Mouse (Mus musculus) stomach, postnatal 0 days (tissue): ENCODE measurements around the gene 4930583I09Rik.

Experiments
- CTCF ChIP-seq: IDR thresholded peaks from 2 replicates; pipeline ENCODE4 v1.5.1; 2016; ENCODE audit warnings: antibody characterized with exemption, low read depth, mild to moderate bottlenecking, moderate library complexity
- EP300 ChIP-seq: optimal IDR thresholded peaks from 2 replicates; pipeline ENCODE3; 2016; ENCODE audit warnings: antibody characterized with exemption

DNA sequence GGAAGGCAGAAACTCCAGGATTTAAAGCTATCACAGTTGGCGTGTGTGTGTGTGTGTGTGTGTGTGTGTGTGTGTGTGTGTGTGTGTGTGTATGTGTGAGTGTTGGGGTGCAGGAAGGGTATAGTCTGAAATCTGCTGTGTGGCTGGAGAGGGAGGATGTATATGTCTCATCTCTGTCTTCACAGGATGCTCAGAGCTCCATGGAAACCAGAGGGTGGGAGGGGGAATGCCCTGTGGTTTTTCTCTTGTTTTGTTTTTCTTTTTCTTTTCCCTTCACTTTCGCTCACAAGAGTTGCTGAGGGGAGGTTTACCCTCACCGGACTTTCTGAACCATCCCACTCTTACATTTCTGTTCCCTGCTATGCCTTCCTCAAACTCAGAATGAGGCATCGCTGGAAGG is 9.0 kb downstream of the 4930583I09Rik start:
- TF ChIP-seq CTCF (no peak), EP300 (no peak)
